Mouse (Mus musculus): ENCODE data around the gene Slc18a2.

Slc18a2 gene

GRCm38 (mm10) chr19:59260718-59261442 is at the start of gene Slc18a2:
Slc18a2 (plus strand) TSS chr19:59260896.
- no peak for DNase-seq (ENCODE audit: low spot score in 2 of 2)

DNA sequence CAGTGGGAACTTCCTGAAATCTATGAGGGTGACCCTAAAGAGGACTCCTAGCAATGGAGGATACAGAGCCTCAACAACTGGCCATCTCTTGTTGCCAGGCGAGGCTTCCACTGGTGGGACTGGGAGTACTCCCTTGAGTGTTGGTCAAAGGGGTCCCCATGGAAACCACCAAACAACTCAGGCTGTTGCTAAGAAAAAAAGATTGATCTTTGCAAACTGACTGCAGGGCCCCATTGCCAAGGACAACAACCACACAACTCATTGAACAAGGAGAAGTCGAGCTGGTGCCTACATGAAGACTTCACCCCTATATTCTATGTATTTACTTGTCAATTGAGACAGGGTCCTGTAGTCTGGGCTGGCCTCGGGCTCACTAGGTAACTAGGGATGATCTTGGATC is 43.8 kb upstream of the Slc18a2 start:
- DNase-seq (ENCODE audit: low spot score in 2 of 2), result no peak

- no peak for DNase-seq (ENCODE audit: low spot score in 2 of 2)
Observed at GRCm38 (mm10) chr19:59218991-59219390, 41.7 kb upstream of the Slc18a2 start, which contains the start of gene Kcnk18. Kcnk18 (plus strand) TSS chr19:59219214.

- no peak for DNase-seq (ENCODE audit: low spot score in 2 of 2)
Observed at GRCm38 (mm10) chr19:59221131-59221530, 39.6 kb upstream of the Slc18a2 start.

DNA sequence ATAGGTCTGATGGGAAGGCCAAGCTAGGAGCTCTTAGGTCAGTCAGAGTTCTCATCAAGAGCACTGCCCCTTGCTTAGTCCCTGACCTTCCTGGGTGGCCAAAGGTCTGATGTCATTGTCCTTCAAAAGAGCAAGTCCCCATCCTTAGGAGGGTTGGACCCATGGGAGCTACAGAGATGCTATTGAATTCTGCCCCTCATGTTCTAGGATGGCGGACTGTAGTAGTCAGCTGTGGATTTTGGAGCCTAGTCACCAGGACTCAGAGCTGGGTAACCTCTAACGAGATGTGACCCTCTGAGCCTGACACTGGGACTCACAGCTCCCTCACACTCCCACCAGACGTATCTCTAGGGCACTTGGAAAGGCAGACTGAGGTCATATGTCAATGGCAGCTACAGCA is 32.3 kb upstream of the Slc18a2 start:
- no peak for DNase-seq (ENCODE audit: low spot score in 2 of 2)

GRCm38 (mm10) chr19:59232786-59233185 is 27.9 kb upstream of the Slc18a2 start:
- no peak for DNase-seq (ENCODE audit: low spot score in 2 of 2)

- DNase-seq (ENCODE audit: low spot score in 2 of 2), result no peak
Observed at GRCm38 (mm10) chr19:59235001-59235400, 25.7 kb upstream of the Slc18a2 start.

GRCm38 (mm10) chr19:59236046-59236445 is 24.6 kb upstream of the Slc18a2 start:
- no peak for DNase-seq (ENCODE audit: low spot score in 2 of 2)

DNA sequence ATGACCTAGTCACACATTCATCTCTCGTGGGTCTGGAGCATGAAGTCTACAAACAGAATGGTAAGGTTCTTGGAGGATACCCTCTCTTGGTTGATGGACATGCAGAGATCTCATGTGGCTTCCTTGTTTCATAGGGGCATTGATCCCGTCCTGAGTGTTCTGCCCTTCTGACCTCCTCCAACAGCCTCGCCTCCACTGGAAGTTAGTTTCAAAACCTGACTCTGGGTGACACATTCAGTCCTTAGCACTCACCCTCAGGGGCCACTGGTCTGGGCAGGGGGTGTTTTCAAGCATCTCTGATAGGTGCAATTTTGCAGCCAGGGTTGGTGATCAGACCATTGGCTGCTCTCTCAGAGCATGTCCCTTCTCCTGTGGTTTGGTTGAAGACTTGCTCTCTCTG is 22.1 kb upstream of the Slc18a2 start:
- DNase-seq (ENCODE audit: low spot score in 2 of 2), result no peak

- peak; percentile 87 to 92 for DNase-seq (ENCODE audit: low spot score in 2 of 2)
Observed at GRCm38 (mm10) chr19:59239124-59239817, 21.4 kb upstream of the Slc18a2 start.

GRCm38 (mm10) chr19:59241987-59242386 is 18.7 kb upstream of the Slc18a2 start:
- DNase-seq (ENCODE audit: low spot score in 2 of 2), result no peak

- DNase-seq (ENCODE audit: low spot score in 2 of 2), result no peak
Observed at GRCm38 (mm10) chr19:59243057-59243456, 17.6 kb upstream of the Slc18a2 start.

DNA sequence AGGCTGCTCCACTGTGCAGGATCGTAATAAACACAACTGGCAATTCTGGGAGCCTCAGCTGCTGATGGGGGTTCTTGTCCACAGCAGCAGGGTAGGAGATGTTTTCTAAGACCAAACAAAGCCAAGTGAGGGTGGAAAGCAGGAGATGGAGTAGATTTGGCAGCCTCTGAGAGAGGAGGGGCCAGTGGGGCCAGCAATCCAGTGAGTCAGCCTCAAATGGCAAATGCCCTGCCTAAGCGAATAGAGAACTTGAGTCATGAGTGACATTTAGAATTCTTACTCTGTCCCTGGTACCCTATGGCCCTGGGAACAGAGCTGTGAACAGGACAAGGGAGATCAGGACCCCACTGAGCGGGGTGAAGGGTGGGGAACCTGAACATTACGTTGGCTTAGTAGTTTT is 12.6 kb upstream of the Slc18a2 start:
- DNase-seq (ENCODE audit: low spot score in 2 of 2), result no peak

GRCm38 (mm10) chr19:59248553-59249286 is 12.0 kb upstream of the Slc18a2 start:
- no peak for DNase-seq (ENCODE audit: low spot score in 2 of 2)

GRCm38 (mm10) chr19:59252651-59253050 is 8.0 kb upstream of the Slc18a2 start:
- DNase-seq (ENCODE audit: low spot score in 2 of 2), result no peak

- no peak for DNase-seq (ENCODE audit: low spot score in 2 of 2)
Observed at GRCm38 (mm10) chr19:59259633-59260032, 1.1 kb upstream of the Slc18a2 start.

GRCm38 (mm10) chr19:59261604-59262003 is 908 bp downstream of the Slc18a2 start:
- DNase-seq (ENCODE audit: low spot score in 2 of 2), result no peak

GRCm38 (mm10) chr19:59263171-59263570 is 2.5 kb downstream of the Slc18a2 start:
- no peak for DNase-seq (ENCODE audit: low spot score in 2 of 2)

GRCm38 (mm10) chr19:59264838-59265532 is 4.3 kb downstream of the Slc18a2 start:
- no peak for DNase-seq (ENCODE audit: low spot score in 2 of 2)

DNA sequence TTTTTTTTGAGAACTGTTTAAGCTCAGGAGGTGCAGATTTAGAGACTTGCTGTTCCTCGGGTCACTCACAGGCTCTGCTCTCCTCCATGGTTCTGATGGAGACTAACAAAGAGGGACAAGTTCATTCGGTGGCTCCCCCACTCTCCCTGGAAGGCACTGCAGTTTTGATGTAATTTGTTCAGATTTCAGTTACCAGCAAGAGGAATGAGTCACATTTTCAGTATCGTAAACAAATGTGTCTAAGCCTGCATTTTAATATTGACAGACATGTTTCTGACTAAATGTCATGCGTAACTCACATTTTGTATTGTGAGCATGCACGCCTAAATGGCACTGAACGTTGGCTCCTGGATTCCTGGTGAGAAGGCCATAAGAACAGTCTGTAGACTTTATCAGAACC is 5.2 kb downstream of the Slc18a2 start:
- DNase-seq (ENCODE audit: low spot score in 2 of 2), result no peak

GRCm38 (mm10) chr19:59267417-59267963 is 6.8 kb downstream of the Slc18a2 start:
- no peak for DNase-seq (ENCODE audit: low spot score in 2 of 2)

DNA sequence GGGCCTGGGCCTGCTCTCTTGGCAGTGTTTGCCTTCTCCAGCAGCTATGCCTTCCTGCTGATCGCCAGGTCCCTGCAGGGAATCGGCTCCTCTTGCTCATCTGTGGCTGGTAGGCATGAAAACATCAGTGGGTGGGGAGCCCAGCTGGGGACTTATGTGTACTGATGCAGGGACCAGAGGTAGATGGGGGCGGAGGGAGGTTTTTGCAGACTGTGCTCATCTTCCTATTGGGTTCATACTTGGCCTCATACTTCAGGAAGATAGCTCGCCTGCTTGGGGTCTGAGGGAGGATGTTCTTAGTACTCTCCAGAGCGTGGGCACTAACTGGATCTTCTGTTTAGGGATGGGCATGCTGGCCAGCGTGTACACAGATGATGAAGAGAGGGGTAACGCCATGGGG is 12.5 kb downstream of the Slc18a2 start:
- DNase-seq (ENCODE audit: low spot score in 2 of 2), result no peak
